Mouse (Mus musculus): Measurements from ENCODE around the gene Rpl27a. TPM values are rescaled to one million over a fixed set of nuclear protein-coding genes. Genes with fewer than 3 reads are reported as not detected.

The Rpl27a gene
- total RNA-seq, 2 experiments from 2014 or later, result 169 to 221 TPM

DNA sequence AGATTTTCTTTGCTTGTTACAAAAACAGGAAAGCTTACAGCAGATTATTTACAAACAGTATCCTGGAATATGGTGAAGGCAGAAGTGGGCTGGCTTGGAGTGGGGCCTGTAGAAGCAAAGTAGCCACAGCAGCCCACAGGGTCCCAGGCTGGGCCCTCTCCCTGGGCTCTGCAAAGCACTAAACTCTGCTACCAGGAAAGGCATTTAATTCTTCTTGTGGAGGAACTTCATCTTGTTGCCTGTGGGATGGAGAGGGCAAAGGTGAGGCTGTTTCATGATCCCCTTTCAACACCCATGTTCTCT lies 5.4 kb downstream of the Rpl27a start:
- ATAC-seq (replicated peaks; ENCODE audit: low FRiP score, poor library complexity, severe bottlenecking), result no peak

DNA sequence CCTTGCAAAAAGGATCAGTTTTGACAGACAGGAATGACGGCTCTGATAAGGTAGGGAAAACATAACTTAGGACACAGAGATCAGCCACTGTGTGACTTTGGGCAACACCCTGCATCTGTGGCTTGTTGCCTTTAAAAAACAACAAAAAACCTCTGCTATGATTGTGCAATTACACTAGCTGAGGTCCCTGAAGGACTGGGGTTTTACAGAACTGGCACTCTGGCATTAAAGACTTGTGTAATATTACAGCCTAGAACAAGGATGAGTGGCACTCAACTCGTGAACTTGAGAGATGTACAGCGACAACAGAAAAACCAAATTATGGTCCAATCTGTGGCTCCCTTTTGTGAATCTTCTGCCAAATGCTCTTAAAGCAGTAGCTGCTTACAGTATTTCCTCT lies 5.8 kb downstream of the Rpl27a start:
- no peak for ATAC-seq (replicated peaks; ENCODE audit: low FRiP score, poor library complexity, severe bottlenecking)

DNA sequence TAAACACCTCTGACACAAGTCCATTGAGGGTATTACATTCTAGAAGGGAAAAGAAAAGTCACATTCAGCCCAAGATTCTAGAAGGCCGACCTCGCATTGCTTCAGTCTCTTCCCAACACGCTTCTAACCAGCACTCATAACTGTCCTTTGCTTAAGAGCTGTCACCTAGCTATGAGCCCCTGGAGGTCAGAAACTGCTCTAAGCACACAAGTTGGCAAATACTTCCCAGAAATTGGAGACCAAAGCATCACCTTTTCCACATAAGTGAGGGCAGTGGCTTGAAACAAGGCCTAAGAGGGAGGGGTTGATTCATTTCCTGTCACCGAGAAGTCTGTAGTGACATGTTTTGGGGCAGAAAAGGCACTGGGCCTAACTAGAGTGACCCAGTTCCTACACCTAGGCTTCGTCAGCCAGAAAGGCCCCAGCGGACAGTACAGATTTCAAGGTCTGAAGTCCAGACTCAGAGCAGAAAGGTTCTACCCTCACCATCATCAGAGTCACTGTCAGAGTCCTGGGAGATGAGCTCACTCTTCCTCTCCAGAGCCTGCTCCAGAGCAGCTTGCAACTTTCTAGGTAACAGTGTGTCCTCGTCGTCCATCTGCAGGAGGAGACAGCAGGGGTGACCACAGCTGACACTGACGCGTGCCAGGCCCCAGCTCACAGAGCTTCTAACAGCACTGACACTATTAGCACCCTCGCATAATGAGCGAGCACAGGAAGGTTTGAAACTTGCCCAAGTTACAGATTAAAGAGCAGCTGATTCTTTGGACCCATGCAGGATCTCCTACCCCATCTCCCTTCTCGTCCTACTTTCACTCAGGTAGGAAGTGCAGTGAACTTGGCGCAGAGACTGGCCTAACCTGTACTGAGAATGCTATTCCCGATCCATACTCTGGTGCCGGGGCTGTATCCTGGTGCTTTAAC lies 7.1 kb downstream of the Rpl27a start:
- no peak for ATAC-seq (replicated peaks; ENCODE audit: low FRiP score, poor library complexity, severe bottlenecking)

DNA sequence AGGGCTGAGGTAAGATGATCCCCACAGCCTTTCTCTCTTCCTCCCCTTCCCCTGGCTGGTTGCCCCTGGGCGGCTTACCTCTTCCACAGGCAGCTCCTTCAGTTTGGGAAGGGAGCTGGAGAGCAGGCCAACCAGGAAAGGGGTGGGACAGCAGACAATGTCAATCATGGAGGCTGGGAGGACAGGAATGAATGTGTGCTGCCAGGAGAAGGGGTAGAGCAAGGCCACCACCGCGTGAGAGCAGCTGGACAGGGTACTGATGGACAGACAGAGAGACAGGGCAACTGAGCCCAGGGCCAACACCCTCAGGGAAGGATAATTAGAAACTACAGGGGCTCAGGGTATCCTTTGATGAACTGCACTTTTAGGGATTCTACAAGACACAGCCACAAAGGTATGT lies 8.6 kb downstream of the Rpl27a start:
- ATAC-seq (replicated peaks; ENCODE audit: low FRiP score, poor library complexity, severe bottlenecking), result no peak

DNA sequence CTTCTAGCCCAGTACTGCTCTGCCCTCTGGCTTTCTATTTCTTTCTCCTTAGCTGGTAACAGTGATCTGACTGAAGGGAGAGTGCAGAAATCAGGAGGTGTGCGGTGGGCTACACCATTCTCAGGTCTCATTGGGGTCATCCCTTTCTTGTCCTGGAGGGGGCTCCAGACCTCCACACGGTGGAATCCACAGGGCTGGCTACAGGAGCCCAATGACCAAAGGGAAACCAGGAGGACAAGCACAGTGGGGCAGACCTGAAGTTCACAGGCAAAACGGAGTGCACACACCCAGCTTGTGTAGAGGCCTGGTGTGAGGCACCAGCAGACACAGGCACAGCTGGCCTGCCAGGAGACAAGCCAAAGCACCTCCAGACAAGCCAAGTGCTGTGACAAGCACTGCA lies 9.4 kb downstream of the Rpl27a start:
- ATAC-seq (replicated peaks; ENCODE audit: low FRiP score, poor library complexity, severe bottlenecking), result no peak

DNA sequence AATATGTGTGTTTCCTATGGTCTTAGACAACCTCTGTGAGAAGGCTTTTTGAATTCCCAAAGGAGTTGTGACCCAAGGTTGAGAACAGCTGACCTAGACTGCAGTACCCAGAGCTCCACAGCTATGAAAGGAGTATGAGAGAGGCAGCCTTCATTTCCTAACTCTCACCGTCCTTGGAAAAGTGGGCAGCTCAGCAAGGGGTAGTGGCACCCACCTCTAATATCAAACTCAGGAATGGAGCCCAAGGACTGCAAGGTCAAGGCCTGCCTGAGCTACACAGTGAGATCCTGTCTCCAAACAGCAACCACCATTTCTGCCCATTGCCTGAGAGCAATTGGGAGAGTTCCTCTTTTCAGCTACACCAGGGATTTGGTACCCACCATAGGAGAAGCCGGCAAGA lies 10.8 kb downstream of the Rpl27a start:
- ATAC-seq (replicated peaks; ENCODE audit: low FRiP score, poor library complexity, severe bottlenecking), result no peak

DNA sequence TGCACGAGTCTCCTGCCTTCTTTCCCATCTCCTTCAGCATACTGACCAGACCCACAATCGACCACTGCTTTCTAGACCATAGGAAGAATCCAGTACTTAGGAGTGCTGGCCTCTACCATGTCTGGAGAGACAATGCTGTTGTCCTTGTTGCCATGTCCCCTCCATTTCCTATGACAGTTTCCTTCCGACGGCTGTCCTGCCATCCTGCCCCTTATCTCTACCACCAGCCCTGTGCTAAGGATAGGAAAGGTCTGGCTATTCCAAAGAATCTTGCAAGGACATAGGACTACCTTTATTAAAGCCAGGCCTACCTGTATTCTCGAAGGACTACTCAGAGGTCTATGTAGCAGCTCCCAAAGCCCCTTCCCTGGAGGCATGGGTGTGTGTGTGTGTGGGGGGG lies 12.6 kb downstream of the Rpl27a start:
- ATAC-seq (replicated peaks; ENCODE audit: low FRiP score, poor library complexity, severe bottlenecking), result no peak

DNA sequence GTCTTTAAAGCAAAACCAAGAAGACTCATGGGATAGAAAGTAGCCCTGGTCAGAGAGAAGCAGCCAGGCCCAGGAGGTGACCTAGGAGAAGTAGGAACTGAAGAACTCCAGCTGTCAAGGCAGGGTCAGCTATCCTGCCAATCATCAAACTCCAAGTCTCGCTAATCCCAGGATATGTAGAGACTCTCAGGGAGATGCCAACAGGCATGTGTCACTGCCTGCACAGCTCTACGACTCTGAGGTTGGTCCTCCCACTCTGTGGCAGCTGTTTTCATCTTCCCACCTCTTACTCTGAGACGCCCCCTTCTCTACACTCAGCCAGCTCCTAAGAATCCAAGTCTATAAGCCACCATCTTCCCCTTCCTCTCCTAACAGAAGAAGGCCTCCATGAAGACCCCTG lies 13.7 kb downstream of the Rpl27a start:
- ATAC-seq (replicated peaks; ENCODE audit: low FRiP score, poor library complexity, severe bottlenecking), result no peak

DNA sequence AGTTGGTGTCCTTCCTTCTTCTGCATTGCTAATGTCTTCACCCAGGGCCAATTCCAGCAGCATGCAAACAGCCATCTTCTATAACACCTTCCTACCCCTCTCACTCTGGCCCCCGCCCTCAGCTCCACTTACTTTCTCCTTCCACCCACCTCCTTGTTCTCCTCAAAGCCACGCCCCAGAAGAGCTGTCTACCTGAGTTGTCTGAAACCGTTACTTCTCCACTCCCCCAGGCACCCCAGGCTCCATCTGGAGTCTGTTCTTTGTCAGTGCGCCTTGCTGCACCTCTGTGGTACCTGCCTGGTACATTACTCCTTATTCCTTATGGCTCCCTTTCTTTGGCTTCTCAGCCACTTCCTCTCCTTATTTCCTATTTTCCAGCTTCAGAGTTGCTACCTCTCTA lies 14.2 kb downstream of the Rpl27a start:
- no peak for ATAC-seq (replicated peaks; ENCODE audit: low FRiP score, poor library complexity, severe bottlenecking)

DNA sequence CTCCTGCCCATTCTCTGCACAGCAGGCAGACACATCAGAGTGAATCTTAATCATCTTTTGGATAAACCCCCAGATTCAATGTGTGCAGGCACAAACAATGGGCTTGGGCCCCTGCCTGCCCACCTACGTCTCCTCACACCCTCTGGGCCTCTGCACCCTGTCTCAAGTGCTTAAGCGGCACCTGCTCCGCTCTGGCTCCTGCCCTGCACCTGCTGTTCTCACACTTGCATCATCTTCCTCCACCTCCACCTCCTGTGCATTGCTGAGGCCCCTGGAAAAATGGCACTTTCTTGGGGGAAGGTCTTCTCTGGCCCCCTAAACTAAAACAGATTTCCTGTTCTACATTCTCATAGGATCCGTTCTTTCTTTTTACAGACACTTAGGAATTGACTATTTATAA lies 14.9 kb downstream of the Rpl27a start:
- ATAC-seq (replicated peaks; ENCODE audit: low FRiP score, poor library complexity, severe bottlenecking), result no peak

DNA sequence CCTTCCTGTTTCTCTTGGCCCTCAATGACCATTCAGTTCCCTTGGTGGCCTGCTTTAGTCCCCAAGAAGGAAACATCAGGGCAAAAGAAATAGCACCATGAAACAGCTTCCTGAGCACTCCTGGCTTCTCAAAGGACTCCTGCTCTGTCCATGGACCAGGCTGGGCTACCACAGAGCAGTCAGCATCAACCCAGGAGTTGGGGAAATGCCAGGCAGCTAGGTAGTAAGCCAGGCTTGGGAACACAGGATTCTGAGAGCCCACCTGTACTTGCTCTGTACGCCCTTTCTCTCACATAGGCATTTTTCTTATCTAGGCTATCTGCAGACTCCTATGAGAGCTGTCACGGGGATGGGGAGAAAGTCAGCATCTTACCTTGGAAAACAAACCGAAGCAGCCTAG lies 16.0 kb downstream of the Rpl27a start:
- ATAC-seq (replicated peaks; ENCODE audit: low FRiP score, poor library complexity, severe bottlenecking), result no peak

DNA sequence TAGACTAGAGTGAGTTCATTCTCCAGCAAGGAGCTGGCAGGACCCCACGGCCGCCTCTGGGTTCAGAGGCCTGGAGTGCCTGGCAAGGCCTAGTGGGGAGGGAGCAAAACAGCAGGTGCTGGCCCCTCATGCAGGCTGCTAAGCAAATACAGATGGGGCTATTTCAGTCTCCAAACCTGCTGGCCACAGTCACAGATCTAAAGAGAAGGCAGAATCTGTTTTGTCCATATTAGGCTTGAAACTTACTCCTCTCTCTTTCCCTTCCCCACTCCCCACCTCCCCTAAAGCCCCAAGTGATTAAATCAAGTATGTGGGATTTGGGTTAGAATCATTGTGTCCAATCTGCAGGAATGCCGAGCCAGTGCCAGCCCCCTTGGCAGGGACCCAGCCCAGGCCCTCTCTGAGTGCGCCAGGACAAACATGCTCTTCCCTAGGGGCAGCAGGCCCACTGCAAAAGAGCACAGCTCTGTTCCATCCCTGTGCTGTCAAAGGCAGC lies 17.6 kb downstream of the Rpl27a start:
- ATAC-seq (replicated peaks; ENCODE audit: low FRiP score, poor library complexity, severe bottlenecking), result no peak

DNA sequence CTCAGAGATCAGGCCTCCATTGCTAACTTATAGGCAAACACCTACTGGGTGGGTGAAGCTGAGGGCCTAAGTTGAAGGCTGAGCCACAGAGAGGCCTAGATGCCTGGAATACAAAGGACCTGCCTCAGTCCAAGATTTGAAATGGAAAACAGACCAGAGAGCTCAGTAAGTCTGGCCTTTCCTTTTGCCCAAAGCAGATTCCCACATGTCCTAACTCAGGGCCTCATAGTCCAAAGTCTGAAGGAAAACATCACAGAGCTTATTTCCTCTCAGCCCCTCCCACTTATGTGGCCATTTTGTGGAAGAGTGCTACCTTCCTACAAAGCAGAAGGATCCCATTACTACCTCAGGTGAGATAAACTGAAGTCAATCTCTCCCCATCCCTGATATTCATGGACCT lies 22.0 kb downstream of the Rpl27a start:
- no peak for ATAC-seq (replicated peaks; ENCODE audit: low FRiP score, poor library complexity, severe bottlenecking)

DNA sequence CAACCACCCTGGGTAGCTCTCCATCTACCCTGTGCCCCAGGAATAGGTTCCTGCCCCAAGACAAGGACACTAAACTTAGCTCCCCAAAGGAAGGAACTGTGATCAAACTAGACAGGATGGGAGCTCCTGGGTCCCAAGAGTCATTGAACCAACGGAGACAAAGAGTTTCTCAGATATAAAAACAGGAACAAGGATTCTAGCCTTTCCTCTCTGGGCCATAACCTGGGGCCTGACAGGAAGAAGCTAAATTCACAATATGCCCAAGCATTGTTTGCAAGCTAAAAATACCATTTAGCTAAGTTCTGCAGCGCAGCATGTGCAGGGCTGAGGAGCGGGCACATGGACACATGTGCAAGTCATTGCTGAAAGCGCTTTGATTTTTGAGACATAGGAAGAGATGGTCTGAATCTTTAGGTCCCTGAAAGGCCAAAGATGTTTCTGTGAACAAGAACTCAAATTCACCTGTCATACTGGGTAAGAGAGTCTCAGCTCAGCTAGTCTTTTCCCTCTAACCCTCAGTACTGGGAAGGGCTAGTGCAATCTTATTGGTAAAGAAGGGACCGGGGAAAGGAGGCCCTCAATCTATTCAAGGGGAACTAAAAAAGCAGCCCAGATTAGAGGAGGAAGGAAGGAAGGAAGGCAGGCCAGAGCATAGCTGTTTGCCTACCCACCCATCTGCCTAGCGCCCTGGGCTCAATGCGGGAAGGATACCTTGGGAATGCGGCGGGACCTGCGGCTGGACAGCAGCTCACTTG lies 22.8 kb downstream of the Rpl27a start:
- no peak for ATAC-seq (replicated peaks; ENCODE audit: low FRiP score, poor library complexity, severe bottlenecking)

DNA sequence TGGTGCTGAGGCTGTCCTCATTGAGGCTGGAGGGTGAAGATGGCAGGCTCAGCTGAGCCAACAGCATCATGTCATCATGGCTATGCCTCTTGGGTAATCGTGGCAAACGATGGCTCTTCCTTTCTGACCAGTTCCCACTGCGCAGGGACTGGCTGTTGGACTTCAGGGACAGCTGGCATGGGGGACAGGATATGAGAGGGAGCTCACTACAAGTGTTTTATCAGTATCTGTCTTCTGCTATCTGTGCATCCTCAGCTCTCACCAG lies 23.3 kb downstream of the Rpl27a start:
- no peak for ATAC-seq (replicated peaks; ENCODE audit: low FRiP score, poor library complexity, severe bottlenecking)

DNA sequence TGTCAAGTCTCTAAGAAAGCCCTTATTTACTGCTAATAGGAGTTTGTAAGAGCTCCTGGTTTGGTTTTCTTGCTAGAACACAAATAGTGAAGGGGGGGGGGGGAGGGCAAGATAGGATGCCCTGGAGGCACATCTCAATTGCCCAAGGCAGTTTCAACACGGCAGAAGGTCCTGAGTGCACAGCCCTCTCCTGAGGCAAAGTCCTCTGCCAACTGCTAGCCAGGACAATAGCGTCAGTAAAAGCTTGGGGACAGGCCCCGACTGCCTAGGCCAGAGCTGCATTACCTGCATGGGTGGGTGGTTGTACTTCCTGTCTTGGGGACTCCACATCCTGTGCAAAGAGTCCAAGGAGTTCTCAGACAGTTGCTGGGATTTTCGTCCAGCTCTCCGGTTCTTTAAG lies 25.8 kb downstream of the Rpl27a start:
- ATAC-seq (replicated peaks; ENCODE audit: low FRiP score, poor library complexity, severe bottlenecking), result no peak

DNA sequence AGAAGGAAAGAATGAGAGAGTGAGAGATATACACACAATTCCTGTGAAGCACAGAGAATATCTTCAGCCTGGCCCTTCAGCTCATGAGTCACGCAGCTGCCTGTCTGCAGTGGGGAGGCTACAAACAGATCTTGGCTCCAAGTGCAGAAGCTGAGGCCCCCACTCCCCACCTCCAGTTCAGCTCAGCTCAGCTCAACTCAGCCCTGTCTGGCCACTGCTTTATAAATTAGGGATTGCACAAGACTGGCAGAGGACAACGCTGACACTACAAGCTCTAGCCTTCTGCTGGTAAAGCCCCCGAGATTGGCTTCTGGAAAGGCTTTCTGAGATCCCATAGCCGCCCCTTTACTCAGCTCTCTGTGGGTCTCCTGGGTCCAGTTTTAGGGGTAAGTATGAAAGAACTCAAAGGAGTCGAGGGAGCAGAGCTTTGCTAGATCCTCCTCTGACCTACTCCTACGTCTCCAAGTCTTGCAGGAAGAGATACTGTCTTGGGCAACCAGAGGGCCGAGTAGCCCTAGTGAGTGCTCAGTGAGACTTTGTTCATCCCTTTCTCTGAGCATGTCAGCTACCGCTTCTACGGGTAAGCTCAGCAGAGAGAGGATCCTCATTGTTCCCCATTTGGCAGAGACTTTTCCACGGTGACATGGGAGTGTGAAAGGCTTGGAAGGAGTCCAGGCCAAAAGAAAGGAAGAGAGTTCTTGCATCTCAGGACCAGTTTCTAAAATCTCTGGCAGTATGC lies 26.5 kb downstream of the Rpl27a start:
- no peak for ATAC-seq (replicated peaks; ENCODE audit: low FRiP score, poor library complexity, severe bottlenecking)

DNA sequence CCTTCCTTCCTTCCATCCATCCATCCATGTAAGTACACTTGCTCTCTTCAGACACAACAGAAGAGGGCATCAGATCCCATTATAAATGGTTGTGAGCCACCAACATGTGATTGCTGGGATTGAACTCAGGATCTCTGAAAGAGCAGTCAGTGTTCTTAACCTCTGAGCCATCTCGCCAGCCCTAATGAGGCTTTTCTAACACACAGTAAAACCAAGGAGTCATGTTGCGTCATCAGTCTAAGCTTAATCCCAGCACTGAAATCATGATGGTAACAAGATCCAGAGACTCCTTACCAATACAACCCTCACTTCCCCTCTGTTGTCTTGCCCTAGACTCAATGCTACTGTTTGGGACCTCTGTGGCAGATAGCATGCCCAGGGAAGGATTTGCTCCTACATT lies 27.2 kb downstream of the Rpl27a start:
- no peak for ATAC-seq (replicated peaks; ENCODE audit: low FRiP score, poor library complexity, severe bottlenecking)

DNA sequence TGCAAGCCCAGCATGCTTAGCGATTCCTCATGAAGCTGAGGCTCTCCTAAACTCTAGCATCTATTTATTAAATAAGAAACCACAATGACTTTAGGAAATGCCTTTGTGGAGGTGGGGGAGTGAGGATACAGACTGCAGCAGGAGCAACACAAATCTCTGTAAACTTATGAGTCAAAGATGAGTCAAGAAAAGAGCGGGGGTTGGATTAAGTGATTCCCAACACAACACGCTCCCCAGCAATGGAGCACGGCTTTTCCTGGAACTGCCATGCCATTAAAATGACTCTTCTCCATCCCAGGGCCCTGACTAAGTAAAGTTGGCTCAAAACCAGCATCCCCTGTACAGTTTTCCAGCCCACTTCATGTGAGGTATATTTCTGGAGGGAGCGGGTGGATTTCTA lies 27.8 kb downstream of the Rpl27a start:
- no peak for ATAC-seq (replicated peaks; ENCODE audit: low FRiP score, poor library complexity, severe bottlenecking)

DNA sequence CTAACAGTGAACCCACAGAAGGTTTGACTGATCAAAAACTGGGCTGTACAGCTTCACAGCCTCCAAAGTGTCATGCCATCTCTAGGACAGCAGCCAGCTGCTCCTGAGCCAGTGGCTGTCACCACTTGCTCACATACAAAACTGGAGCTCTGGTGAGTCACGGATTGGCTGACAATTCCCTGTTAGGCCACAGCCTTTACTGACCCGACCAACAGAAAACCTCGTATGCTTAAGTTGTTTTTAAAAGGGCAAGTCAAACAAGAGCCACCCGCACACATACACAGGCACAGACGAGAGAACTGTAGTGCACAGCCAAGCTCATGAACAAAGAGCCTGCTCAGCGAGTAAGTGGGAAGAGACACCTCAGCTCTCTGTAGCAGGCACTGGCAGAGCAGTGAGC lies 40.6 kb downstream of the Rpl27a start:
- ATAC-seq (replicated peaks; ENCODE audit: low FRiP score, poor library complexity, severe bottlenecking), result no peak
